Mouse (Mus musculus) CD4-positive, CD25-positive, alpha-beta regulatory T cell, adult 2 months (primary cell): ENCODE data around the gene Samd4b.

Experiments
- DNase-seq: peaks from one replicate; pipeline ENCODE4 v3.0.0-alpha.2; 2012; ENCODE audit warnings: low read depth, low spot score

Gene Samd4b

GRCm38 (mm10) chr7:28597642-28598446 lies at the start of gene Samd4b, which contains the start of gene Pak4:
TSS of gene Samd4b (minus strand) at chr7:28598144.
TSS of gene Pak4 (minus strand) at chr7:28598185.
- peak; percentile 99 for DNase-seq

GRCm38 (mm10) chr7:28647016-28647415 lies 49.1 kb upstream of the Samd4b start:
- peak; percentile 59 for DNase-seq

- DNase-seq: no peak
Measured at GRCm38 (mm10) chr7:28645947-28646475, 48.1 kb upstream of the Samd4b start.

- no peak for DNase-seq
Measured at GRCm38 (mm10) chr7:28645366-28645765, 47.4 kb upstream of the Samd4b start.

- DNase-seq: no peak
Measured at GRCm38 (mm10) chr7:28641546-28641945, 43.6 kb upstream of the Samd4b start.

GRCm38 (mm10) chr7:28637511-28637910 lies 39.6 kb upstream of the Samd4b start:
- no peak for DNase-seq

GRCm38 (mm10) chr7:28634128-28634527 lies 36.2 kb upstream of the Samd4b start:
- no peak for DNase-seq

GRCm38 (mm10) chr7:28631073-28631472 lies 33.1 kb upstream of the Samd4b start, which contains the start of gene Acp7:
TSS of gene Acp7 (minus strand) at chr7:28631332.
- no peak for DNase-seq

GRCm38 (mm10) chr7:28624791-28625190 lies 26.8 kb upstream of the Samd4b start:
- no peak for DNase-seq

- no peak for DNase-seq
Measured at GRCm38 (mm10) chr7:28619098-28619715, 21.3 kb upstream of the Samd4b start.

- peak; percentile 38 for DNase-seq
Measured at GRCm38 (mm10) chr7:28605951-28606350, 8.0 kb upstream of the Samd4b start.

GRCm38 (mm10) chr7:28603788-28604187 lies 5.8 kb upstream of the Samd4b start:
- peak; percentile 46 for DNase-seq

- no peak for DNase-seq
Measured at GRCm38 (mm10) chr7:28603136-28603535, 5.2 kb upstream of the Samd4b start.

- peak; percentile 81 for DNase-seq
Measured at GRCm38 (mm10) chr7:28601668-28602067, 3.7 kb upstream of the Samd4b start.

- peak; percentile 86 for DNase-seq
Measured at GRCm38 (mm10) chr7:28601029-28601428, 3.1 kb upstream of the Samd4b start.

- DNase-seq: no peak
Measured at GRCm38 (mm10) chr7:28598951-28599350, 1.0 kb upstream of the Samd4b start.

GRCm38 (mm10) chr7:28597277-28597570 lies 720 bp downstream of the Samd4b start:
- no peak for DNase-seq

GRCm38 (mm10) chr7:28596436-28597276 lies 1.3 kb downstream of the Samd4b start:
- DNase-seq: no peak

- DNase-seq: no peak
Measured at GRCm38 (mm10) chr7:28595751-28596435, 2.1 kb downstream of the Samd4b start.

GRCm38 (mm10) chr7:28593206-28594111 lies 4.5 kb downstream of the Samd4b start:
- DNase-seq: no peak
